Mouse (Mus musculus): ENCODE data around the gene Gm10974.
A peak's percentile ranks its signal among the peaks of the same experiment; 100 is the strongest.

Gene Gm10974

GRCm38 (mm10) chr7:66405951-66406721 is 40.4 kb downstream of the Gm10974 start:
- no peak for DNase-seq (ENCODE audit: low read depth)

GRCm38 (mm10) chr7:66406971-66407370 is 41.3 kb downstream of the Gm10974 start:
- no peak for DNase-seq (ENCODE audit: low read depth)

- peak; percentile 21 for DNase-seq (ENCODE audit: low read depth)
Observed at GRCm38 (mm10) chr7:66409433-66409832, 43.7 kb downstream of the Gm10974 start.

- DNase-seq (ENCODE audit: low read depth): no peak
Observed at GRCm38 (mm10) chr7:66413093-66413492, 47.4 kb downstream of the Gm10974 start.

- DNase-seq (ENCODE audit: low read depth): no peak
Observed at GRCm38 (mm10) chr7:66416829-66417228, 51.1 kb downstream of the Gm10974 start.

- DNase-seq (ENCODE audit: low read depth): no peak
Observed at GRCm38 (mm10) chr7:66418981-66419380, 53.3 kb downstream of the Gm10974 start.

- DNase-seq (ENCODE audit: low read depth): no peak
Observed at GRCm38 (mm10) chr7:66421903-66422302, 56.2 kb downstream of the Gm10974 start.

GRCm38 (mm10) chr7:66427053-66427436 is 61.3 kb downstream of the Gm10974 start:
- no peak for DNase-seq (ENCODE audit: low read depth)

GRCm38 (mm10) chr7:66427437-66428161 is 61.9 kb downstream of the Gm10974 start, which contains the start of gene Aldh1a3:
Gene Aldh1a3, minus strand, starts transcription at chr7:66427517.
- peak; percentile 23 for DNase-seq (ENCODE audit: low read depth)

- peak; percentile 67 for DNase-seq (ENCODE audit: low read depth)
Observed at GRCm38 (mm10) chr7:66434453-66434935, 68.8 kb downstream of the Gm10974 start.

Data from induced T-regulatory cell, adult 2 months (primary cell).